Mouse (Mus musculus): ENCODE results near the gene Gm21704. TPM values are rescaled to one million over a fixed set of nuclear protein-coding genes. Genes with fewer than 3 reads are reported as not detected.
"Not testable (repeated sequence)": the region's sequence is repeated elsewhere in the genome, so short reads cannot be mapped to it uniquely, and the experiment has no call there.

The Gm21704 gene
- total RNA-seq (2021), result not detected

DNA sequence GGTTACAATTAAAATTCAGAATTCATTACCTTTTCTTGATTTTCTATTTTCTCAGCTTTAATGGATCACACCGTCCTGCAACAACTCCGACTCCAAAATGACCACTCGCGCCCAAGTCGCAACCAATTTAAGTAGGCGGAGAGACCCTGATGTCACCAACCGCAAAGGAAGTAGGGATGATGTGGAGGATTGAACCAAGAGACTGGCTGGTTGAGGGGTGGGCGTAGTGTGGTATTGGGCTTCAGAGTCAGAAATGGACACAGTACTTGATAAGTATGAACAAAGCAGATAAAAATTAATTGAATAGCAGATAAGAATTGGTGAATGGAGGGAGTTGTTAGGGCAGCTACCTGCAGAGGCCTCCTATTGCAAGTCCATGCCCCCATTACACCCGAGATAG is at the start of gene Gm21704, which contains the start of gene Gm21708:
TSS of gene Gm21704 (minus strand) at position 101 of the 400 bp plus-strand sequence.
TSS of gene Gm21708 (minus strand) at position 101 of the 400 bp plus-strand sequence.
- not testable (repeated sequence) for DNase-seq

DNA sequence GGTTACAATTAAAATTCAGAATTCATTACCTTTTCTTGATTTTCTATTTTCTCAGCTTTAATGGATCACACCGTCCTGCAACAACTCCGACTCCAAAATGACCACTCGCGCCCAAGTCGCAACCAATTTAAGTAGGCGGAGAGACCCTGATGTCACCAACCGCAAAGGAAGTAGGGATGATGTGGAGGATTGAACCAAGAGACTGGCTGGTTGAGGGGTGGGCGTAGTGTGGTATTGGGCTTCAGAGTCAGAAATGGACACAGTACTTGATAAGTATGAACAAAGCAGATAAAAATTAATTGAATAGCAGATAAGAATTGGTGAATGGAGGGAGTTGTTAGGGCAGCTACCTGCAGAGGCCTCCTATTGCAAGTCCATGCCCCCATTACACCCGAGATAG is 64.7 kb downstream of the Gm21704 start, which contains the start of gene Gm21693:
TSS of gene Gm21693 (minus strand) at position 101 of the 400 bp plus-strand sequence.
- DNase-seq, result not testable (repeated sequence)

DNA sequence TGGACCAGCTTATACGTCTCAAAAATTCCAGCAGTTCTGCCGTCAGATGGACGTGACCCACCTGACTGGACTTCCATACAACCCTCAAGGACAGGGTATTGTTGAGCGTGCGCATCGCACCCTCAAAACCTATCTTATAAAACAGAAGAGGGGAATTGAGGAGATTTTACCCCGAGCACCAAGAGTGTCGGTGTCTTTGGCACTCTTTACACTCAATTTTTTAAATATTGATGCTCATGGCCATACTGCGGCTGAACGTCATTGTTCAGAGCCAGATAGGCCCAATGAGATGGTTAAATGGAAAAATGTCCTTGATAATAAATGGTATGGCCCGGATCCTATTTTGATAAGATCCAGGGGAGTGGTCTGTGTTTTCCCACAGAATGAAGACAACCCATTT is 69.3 kb downstream of the Gm21704 start:
- DNase-seq, result peak; percentile 10 to 11

Other genes starting within 250 kb of the Gm21704 start
- not detected for gene Gm21677, start 103.7 kb downstream of the Gm21704 start, total RNA-seq (2021)
- gene Gm21693, start 64.8 kb downstream of the Gm21704 start, total RNA-seq (2021), result not detected
- gene Gm21708, start within 50 bp of the Gm21704 start, total RNA-seq (2021), result not detected